Comparison of ENCODE assay signal across 20 mouse cellular contexts in genomic region chr10:45542726-45543125, GRCm38 (mm10). TPM values are rescaled to one million over a fixed set of nuclear protein-coding genes. Genes with fewer than 3 reads are reported as not detected.
"Had no signal": no experiment of that assay in that cellular context is flagged by ENCODE, and none has a peak within 500 bp of the region (broad histone marks: within the 10 kb centered on the region; RNA-seq: fewer than 3 reads in every experiment).

No protein-coding gene starts in this region.

- DNase-seq: gastrocnemius, postnatal 14 days; gastrocnemius, postnatal 36 days; heart, adult 11 months; heart, adult 2 months; heart, postnatal 10 days; heart, postnatal 4 days; kidney, adult 18-20 months; kidney, adult 8-10 months; kidney, postnatal 10 days; kidney, postnatal 25 days; kidney, postnatal 4 days; liver; liver, embryonic 13.5 days had no signal

- ATAC-seq: hindbrain, embryonic 16.5 days; inflammation-experienced regulatory T-cells, adult 6 months; intestine, embryonic 15.5 days; intestine, postnatal 0 days had no signal

RNA-seq across cellular contexts. Expression of gene Lin28b, which starts 56.5 kb away (rescaled TPM):
- total RNA-seq: gastrocnemius, adult 18-20 months; gastrocnemius, adult 8-10 months; gastrocnemius, postnatal 14 days; gastrocnemius, postnatal 36 days had no signal
- polyA plus RNA-seq: gonadal fat pad, adult 2 months had no signal
